Mouse (Mus musculus) layer of hippocampus, adult 2 months (tissue): ENCODE results near the gene Tmc2. TPM values are rescaled to one million over a fixed set of nuclear protein-coding genes. Genes with fewer than 3 reads are reported as not detected.

Source experiments
- DNase-seq, 2 experiments: peaks; one replicate each; pipeline ENCODE4 v3.0.0; 2022; ENCODE audit warnings: low spot score in 2 of 2
- H3K27ac ChIP-seq: fragments of 200-600 bp; 2 replicates; pipeline ENCODE4 v1.8.1; 2022
- H3K4me3 ChIP-seq: fragments of 200-600 bp; 2 replicates; pipeline ENCODE4 v1.8.1; 2022; ENCODE audit warnings: mild to moderate bottlenecking
- CTCF ChIP-seq: fragments of 200-600 bp; conservative IDR thresholded peaks from 2 replicates; pipeline ENCODE4 v1.8.1; 2022; ENCODE audit warnings: antibody characterized with exemption, mild to moderate bottlenecking, moderate library complexity
- total RNA-seq, 2 experiments: library from RNA; stranded (reverse); gene quantifications; 2 replicates each; pipeline ENCODE4 v1.2.3; 2021

The Tmc2 gene
- total RNA-seq, 2 experiments from 2014 or later = 0.13 TPM; not detected in 1

DNA sequence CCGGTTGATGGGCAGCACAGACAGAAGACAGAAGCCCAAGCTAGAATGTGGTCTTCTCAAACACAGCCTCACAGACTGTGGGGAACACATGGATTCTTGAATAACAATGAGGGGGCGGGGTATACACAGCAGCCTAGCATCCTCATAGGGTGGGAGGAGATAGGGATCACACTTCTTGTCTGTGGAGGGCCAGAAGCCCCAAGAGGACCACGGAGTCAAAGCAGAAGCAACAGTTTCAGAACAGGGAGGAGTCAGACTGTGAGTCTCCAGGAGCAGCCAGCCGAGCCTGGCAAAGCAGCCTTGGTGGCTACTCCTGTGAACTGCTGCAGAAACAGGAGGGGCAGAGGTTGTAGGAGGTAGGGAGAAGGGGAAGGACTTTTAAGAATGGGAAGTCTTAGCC, 98.5 kb downstream of the Tmc2 start:
- DNase-seq = peak in 1 of 2 experiments; percentile 37
- no peak overlapping the region for H3K4me3 ChIP-seq
- TF ChIP-seq CTCF = no peak
- H3K27ac ChIP-seq = no peak overlapping the region

DNA sequence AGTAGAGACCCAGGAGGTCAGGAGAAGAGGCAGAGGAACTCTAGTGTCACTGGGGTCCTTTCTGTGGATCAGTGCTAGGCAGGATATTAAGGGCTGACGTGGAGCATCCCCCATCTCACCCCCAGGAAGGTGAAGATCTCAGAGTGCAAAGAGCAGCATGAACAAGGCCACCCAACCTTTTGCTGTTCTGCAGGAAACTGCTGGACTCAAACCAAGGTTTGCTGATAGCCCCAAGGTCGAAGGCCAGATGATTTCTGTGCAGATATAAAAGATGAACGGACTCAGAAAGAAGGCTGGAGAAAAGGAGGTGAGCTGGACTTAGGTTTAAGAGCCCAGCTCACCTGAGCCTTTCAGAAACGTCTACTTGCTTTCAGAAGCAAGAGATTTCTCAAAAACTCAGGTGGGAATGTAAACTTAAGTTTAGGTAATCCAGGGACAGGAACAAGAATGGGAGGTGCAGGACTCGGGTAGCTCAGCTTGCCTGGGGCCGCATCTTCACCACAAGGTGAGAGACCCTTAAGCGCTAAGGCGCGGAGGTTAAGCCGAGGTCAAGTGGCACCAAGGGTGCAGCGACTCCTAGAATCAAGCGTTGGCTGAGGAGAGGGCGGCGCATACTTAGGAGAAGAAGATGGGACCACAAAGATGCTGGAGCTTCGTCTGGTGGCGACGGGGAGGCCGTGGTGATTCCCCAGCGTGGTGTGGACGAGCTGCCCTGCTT, 99.4 kb downstream of the Tmc2 start:
- TF ChIP-seq CTCF = no peak
- Histone ChIP-seq H3K4me3 (peak overlapping the region; percentile 64), H3K27ac (peak overlapping the region; percentile 77)
- no peak for DNase-seq

DNA sequence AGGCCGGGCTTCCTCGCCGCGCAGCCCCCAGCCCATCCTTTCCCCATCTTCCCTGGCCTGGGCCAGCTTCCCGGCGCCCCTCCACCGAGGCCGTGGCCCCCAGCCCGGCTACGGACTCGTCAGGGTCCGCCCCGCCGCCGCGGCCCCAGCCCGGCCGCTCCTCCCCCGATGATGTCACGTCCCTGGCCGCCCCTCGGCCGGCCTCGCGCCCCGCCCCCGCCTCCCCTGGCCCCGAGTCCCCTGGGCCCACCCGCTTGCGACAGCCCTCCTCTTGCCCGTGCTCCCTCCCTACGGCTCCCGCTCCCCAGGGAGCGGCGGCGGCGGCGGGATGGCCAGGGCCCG, 99.9 kb downstream of the Tmc2 start, which contains the start of gene Ebf4:
Gene Ebf4, plus strand, starts transcription at position 234 of the 342 bp plus-strand sequence.
- peak in 1 of 2 experiments; percentile 28 for DNase-seq
- TF ChIP-seq CTCF = no peak
- Histone ChIP-seq H3K4me3 (peak within 1 kb of the TSS; percentile 64), H3K27ac (peak within 1 kb of the TSS; percentile 77)

DNA sequence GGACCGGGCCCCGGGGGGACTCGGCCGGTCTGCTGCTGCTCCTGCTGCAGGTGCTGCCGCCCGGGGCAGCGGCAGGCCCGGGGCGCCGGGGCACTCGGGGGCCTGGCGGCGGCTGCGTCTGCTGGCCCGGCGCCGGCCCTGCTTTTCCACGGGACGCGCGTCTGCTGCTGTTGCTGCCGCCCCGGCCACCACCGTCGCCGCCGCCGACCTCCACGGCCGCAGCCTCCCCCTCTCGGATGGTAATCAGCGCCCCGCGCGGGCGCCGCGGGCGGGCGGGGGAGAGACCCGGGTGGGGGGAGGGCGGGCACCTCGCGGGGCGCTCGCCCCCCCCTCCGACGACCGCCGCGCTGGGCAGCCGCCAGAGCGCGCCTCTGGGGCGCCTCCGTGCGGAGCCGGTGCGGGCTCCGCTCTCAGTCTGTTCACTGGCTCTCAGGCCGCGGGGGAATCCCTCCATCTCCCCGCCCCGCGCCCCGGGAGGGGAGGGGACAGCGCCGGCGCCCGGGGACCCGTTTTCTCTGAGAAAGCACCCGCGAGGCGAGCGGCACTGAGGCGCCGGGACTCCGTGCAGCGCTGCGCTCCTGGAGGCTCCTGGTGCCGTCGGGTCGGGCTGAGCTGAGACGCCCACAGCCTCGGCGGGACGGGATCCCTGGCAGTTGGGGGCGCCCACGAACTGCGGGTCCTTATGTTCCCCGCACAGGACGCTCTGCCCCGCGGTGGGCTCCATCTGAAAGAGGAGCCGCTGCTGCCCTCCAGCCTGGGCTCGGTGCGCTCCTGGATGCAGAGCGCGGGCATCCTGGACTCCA, 100.5 kb downstream of the Tmc2 start:
- Histone ChIP-seq H3K4me3 (peak overlapping the region; percentile 64), H3K27ac (peak overlapping the region; percentile 77)
- TF ChIP-seq CTCF = peak; percentile 48
- DNase-seq = peak; percentile 32 to 47

DNA sequence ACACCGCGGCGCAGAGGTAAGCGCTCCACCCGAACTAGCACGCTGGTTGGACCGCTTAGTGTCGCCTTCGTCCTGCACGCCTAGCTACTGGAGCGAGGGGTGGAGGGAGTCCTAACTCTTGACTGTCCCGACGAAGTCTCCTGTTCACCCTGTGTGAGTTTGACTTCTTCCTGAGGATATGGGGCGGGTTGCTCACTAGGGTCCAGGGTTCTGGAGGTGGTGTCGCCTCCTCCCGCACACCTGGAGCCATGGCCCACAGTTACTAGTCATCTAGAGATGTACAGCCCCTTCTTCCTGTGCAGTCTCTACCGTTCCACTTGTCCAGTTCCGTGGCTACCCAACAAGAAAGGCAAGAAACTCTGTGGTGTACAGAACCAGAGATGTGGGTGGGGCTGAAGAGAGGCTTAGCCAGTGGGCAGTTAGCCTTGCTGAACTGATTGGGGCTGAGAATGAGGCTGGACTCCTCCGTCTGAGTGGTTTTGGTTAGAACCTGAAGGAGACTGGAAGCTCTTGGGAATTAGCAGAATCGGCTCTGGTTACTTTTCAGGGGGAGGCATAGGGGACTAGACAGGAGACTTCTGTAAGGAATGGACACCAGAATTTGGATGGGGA, 101.2 kb downstream of the Tmc2 start:
- DNase-seq = no peak
- Histone ChIP-seq H3K27ac (0 out of 2 replicates have a peak overlapping the region, but pooled peaks have one; percentile 77), H3K4me3 (peak overlapping the region; percentile 64)
- TF ChIP-seq CTCF = no peak

DNA sequence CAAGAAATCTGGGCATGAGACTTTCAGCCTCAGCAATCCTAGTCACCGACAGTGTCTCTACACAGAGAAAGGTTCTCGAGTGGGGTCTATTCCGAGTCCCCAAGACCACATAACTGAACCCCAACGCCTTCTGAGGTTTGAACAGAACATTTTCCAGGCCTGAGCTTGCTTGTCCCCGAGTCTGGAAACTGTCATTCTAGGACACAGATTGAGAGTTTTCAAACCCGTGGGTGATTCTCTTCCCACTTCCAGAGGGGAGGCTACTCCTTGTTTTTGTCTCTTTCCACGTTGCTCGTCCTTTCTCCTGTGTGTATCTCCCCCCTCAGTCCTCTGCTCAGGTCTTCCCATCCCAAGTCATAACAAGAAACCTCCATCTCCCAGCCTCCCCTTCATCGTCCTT, 102.6 kb downstream of the Tmc2 start:
- H3K27ac ChIP-seq = no peak overlapping the region
- TF ChIP-seq CTCF = no peak
- no peak overlapping the region for H3K4me3 ChIP-seq
- DNase-seq = no peak

DNA sequence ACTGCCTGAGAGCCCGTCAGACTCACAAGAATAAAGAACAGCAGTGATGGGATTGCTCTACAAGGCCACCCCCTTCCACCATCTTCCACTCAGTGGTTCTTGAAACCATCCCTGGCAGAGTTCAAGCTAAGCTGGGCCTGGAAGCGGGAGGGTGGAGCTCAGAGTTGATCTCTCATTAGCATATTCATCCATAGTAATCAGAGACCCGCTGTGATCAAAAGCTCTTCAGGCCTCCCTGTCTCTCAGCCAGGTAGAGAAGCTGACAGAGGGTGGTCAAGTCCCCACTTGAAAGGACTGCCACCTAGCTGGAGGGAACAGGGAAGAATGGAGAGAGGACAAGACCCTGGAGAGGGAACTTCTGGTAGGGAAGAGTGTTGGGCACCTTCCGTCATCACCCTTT, 108.0 kb downstream of the Tmc2 start:
- no peak for TF ChIP-seq CTCF
- DNase-seq = no peak
- no peak overlapping the region for H3K27ac ChIP-seq
- no peak overlapping the region for H3K4me3 ChIP-seq

Other genes with a start within 250 kb of the Tmc2 start
- gene Tgm3, start 182.8 kb upstream of the Tmc2 start, total RNA-seq = under 1 TPM; 0.20 to 0.23 TPM
- gene Tgm6, start 82.8 kb upstream of the Tmc2 start, total RNA-seq = under 1 TPM; 0.22 to 0.28 TPM
- gene Snrpb, start 15.8 kb upstream of the Tmc2 start, total RNA-seq = 100 to 1,000 TPM; 111 to 112 TPM
- gene Nop56, start 79.2 kb downstream of the Tmc2 start, total RNA-seq = 100 to 1,000 TPM; 146 to 167 TPM
- 100 to 1,000 TPM; 314 to 335 TPM for gene Idh3b, start 89.4 kb downstream of the Tmc2 start, total RNA-seq
- 10 to 100 TPM; 11.3 to 11.8 TPM for gene Ebf4, start 100.0 kb downstream of the Tmc2 start, total RNA-seq
- 1 to 10 TPM; 6.6 to 7.5 TPM for gene Cpxm1, start 202.4 kb downstream of the Tmc2 start, total RNA-seq
- not detected for gene Gm28372, start 210.0 kb downstream of the Tmc2 start, total RNA-seq
- gene 1700020A23Rik, start 210.1 kb downstream of the Tmc2 start, total RNA-seq = not detected
- gene Tmem239, start 211.3 kb downstream of the Tmc2 start, total RNA-seq = not detected
- gene Vps16, start 229.1 kb downstream of the Tmc2 start, total RNA-seq = 100 to 1,000 TPM in 1 of 2 experiments, 10 to 100 TPM in 1; 91.3 to 104 TPM
- gene Pced1a, start 229.5 kb downstream of the Tmc2 start, total RNA-seq = 10 to 100 TPM; 23.0 to 27.3 TPM